8 mouse cellular contexts compared by ENCODE assay signal in the genomic region with DNA sequence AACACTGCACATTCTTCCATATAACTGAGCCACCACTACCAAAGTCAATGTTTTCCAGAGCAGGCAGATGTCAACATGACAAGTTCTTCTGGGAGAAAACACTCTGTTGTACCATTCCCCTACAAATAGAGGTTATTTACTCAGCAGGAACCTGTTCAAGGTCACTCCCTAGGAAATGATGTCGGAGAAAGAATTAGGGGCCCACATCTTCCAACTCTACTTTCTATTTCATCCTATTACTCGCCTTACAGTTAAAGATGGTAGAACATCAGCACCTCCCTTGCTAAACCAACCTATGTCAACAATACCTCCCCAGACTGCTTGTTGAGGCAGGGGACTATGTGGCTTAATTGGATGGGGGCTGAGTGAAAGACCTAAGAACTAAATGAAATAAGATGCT. TPM values are rescaled to one million over a fixed set of nuclear protein-coding genes. Genes with fewer than 3 reads are reported as not detected.
DNase-seq lines count a peak whose midpoint lies in the region; ATAC-seq and TF ChIP-seq lines count a peak whose summit lies in the region.

A gene (plus strand): TSS at position 301 of the 400 bp plus-strand sequence.

- no peak within 1 kb of the TSS for H3K9ac ChIP-seq in lung, embryonic 15.5 days
- no peak within 1 kb of the TSS for H3K9ac ChIP-seq in limb, embryonic 14.5 days (ENCODE audit: low read depth, low read length, severe bottlenecking)
- no peak within 1 kb of the TSS for H3K9ac ChIP-seq in stomach, embryonic 14.5 days (replicated peaks; ENCODE audit: low read depth, low read length)

- H3K4me2 ChIP-seq in lung, embryonic 15.5 days: peak within 1 kb of the TSS; percentile 42
- H3K4me2 ChIP-seq in limb, embryonic 14.5 days (replicated peaks; ENCODE audit: low read depth, low read length, severe bottlenecking): peak within 1 kb of the TSS; percentile 37
- peak within 1 kb of the TSS; percentile 33 for H3K4me2 ChIP-seq in stomach, embryonic 14.5 days (replicated peaks; ENCODE audit: low read depth, low read length)

- intact Hi-C loops in gastrocnemius, postnatal 36 days (cut with DNase I): no loop called here

- H3K36me3 ChIP-seq in erythroblast, embryonic 14.5 days (ENCODE audit: control insufficient read depth): no peaks in the 10 kb centered on the region
- H3K36me3 ChIP-seq in lung, embryonic 15.5 days: no peaks in the 10 kb centered on the region
- H3K36me3 ChIP-seq in limb, embryonic 14.5 days (ENCODE audit: control insufficient read depth, insufficient read depth, low read length): no peaks in the 10 kb centered on the region
- no peaks in the 10 kb centered on the region for H3K36me3 ChIP-seq in stomach, embryonic 14.5 days (ENCODE audit: control insufficient read depth, insufficient read depth, low read length)

- no peak within 1 kb of the TSS for H3K27ac ChIP-seq in lung, embryonic 15.5 days
- no peak within 1 kb of the TSS for H3K27ac ChIP-seq in limb, embryonic 14.5 days (replicated peaks; ENCODE audit: low read depth, low read length)
- H3K27ac ChIP-seq in stomach, embryonic 14.5 days (ENCODE audit: low read length): no peak within 1 kb of the TSS

- no peak for DNase-seq in lung, postnatal 4 days
- DNase-seq in limb, embryonic 14.5 days (ENCODE audit: low spot score): no peak
- no peak for DNase-seq in gastrocnemius, postnatal 36 days
- DNase-seq in T-cell, adult 2 months (ENCODE audit: low spot score): no peak

- peak within 1 kb of the TSS; percentile 71 for H3K4me3 ChIP-seq in erythroblast, embryonic 14.5 days (replicated peaks)
- peak within 1 kb of the TSS; percentile 53 for H3K4me3 ChIP-seq in lung, embryonic 15.5 days
- H3K4me3 ChIP-seq in limb, embryonic 14.5 days (replicated peaks; ENCODE audit: low read length): peak within 1 kb of the TSS; percentile 42
- H3K4me3 ChIP-seq in stomach, embryonic 14.5 days (ENCODE audit: low read depth, low read length): peak within 1 kb of the TSS; percentile 38

- no peaks in the 10 kb centered on the region for H3K9me3 ChIP-seq in erythroblast, embryonic 14.5 days (ENCODE audit: control insufficient read depth, low read length)
- no peaks in the 10 kb centered on the region for H3K9me3 ChIP-seq in lung, embryonic 15.5 days
- H3K9me3 ChIP-seq in limb, embryonic 14.5 days (ENCODE audit: control insufficient read depth, low read length): no peaks in the 10 kb centered on the region
- H3K9me3 ChIP-seq in stomach, embryonic 14.5 days (ENCODE audit: control insufficient read depth, low read depth, low read length): no peaks in the 10 kb centered on the region

- 70% methylated on average over 2 of the region's 2 CpGs for WGBS in lung, embryonic 15.5 days
- 85% methylated on average over 2 of the region's 2 CpGs for WGBS in limb, embryonic 14.5 days
- 74% methylated on average over 2 of the region's 2 CpGs for WGBS in stomach, embryonic 14.5 days

- no peaks in the 10 kb centered on the region for H3K27me3 ChIP-seq in erythroblast, embryonic 14.5 days (ENCODE audit: control insufficient read depth)
- H3K27me3 ChIP-seq in lung, embryonic 15.5 days: peaks cover 2% of the 10 kb centered on the region; the same call in 1 of the 2 replicates
- H3K27me3 ChIP-seq in limb, embryonic 14.5 days (ENCODE audit: control insufficient read depth, insufficient read depth, low read length): no peaks in the 10 kb centered on the region
- no peaks in the 10 kb centered on the region for H3K27me3 ChIP-seq in stomach, embryonic 14.5 days (ENCODE audit: control insufficient read depth, insufficient read depth, low read length)

- no peak for TF ChIP-seq POLR2A in limb, embryonic 14.5 days (IDR thresholded peaks at IDR 0.05; ENCODE audit: borderline replicate concordance, extremely low read depth, insufficient read depth, insufficient read length)

- H3K4me1 ChIP-seq in erythroblast, embryonic 14.5 days (ENCODE audit: control insufficient read depth): peaks cover 2% of the 10 kb centered on the region; the same call in 1 of the 2 replicates
- no peaks in the 10 kb centered on the region for H3K4me1 ChIP-seq in lung, embryonic 15.5 days
- no peaks in the 10 kb centered on the region for H3K4me1 ChIP-seq in limb, embryonic 14.5 days (ENCODE audit: control insufficient read depth, insufficient read depth, low read length)
- no peaks in the 10 kb centered on the region for H3K4me1 ChIP-seq in stomach, embryonic 14.5 days (ENCODE audit: control insufficient read depth, insufficient read depth, low read length)

- no peak for ATAC-seq in erythroblast, adult 5-6 weeks (replicated peaks; ENCODE audit: low FRiP score, poor library complexity, severe bottlenecking)
- no peak for ATAC-seq in lung, embryonic 15.5 days (ENCODE audit: borderline replicate concordance, extremely low read depth, low FRiP score, low TSS enrichment)
- ATAC-seq in limb, embryonic 14.5 days (ENCODE audit: low FRiP score, low read depth): no peak
- ATAC-seq in stomach, embryonic 14.5 days (ENCODE audit: insufficient number of reproducible peaks, insufficient read depth, low FRiP score, low read depth): no peak

RNA-seq across cellular contexts. Expression of the gene that starts here (rescaled TPM):
- 0.01 TPM in 1 of 2 replicates, not detected in the other for polyA plus RNA-seq in erythroblast, embryonic 14.5 days (2012)
- not detected in 2 replicates for total RNA-seq in erythroblast, adult 5-6 weeks (2015; ENCODE audit: low replicate concordance)
- not detected in 2 replicates for total RNA-seq in erythroblast, adult 5-6 weeks (2017; ENCODE audit: low replicate concordance)
- 0.02 TPM in 1 of 2 replicates, not detected in the other for polyA plus RNA-seq in lung, embryonic 15.5 days (2015; fragmentation: Nextera tagmentation; extraction: Ambion mirVana)
- 0.18 TPM in 1 of 2 replicates, not detected in the other for polyA plus RNA-seq in limb, embryonic 14.5 days (2012; rRNA removed)
- 0.19 and 0.33 TPM in 2 replicates for polyA plus RNA-seq in limb, embryonic 14.5 days (2014; fragmentation: Nextera tagmentation; extraction: Ambion mirVana)
- polyA plus RNA-seq in stomach, embryonic 14.5 days (2014; fragmentation: Nextera tagmentation; extraction: Ambion mirVana): 0.29 TPM in 1 of 2 replicates, not detected in the other
- total RNA-seq in gastrocnemius, postnatal 36 days (2021): under 1 TPM in 1 of 2 experiments, not detected in 1; 0.18 TPM
